Mouse (Mus musculus) heart, embryonic 15.5 days (tissue): ENCODE data around the gene Dusp1. TPM values are rescaled to one million over a fixed set of nuclear protein-coding genes. Genes with fewer than 3 reads are reported as not detected.

Source experiments
- ATAC-seq: fragments of 200-750 bp; cut with Nextera tagmentation; replicated peaks from 2 replicates; pipeline ENCODE4 v1.8.0; 2017; ENCODE audit warnings: low read depth, moderate TSS enrichment; ENCODE audit not compliant: insufficient number of reproducible peaks, insufficient read depth, low FRiP score
- H3K27ac ChIP-seq: fragments of 300-500 bp; sonication (generic); 2 replicates; pipeline ENCODE4 v1.5.1; 2015; ENCODE audit warnings: mild to moderate bottlenecking, inconsistent platforms
- H3K27me3 ChIP-seq: fragments of 300-500 bp; sonication (generic); 2 replicates; pipeline ENCODE4 v1.6.1; 2015; ENCODE audit warnings: inconsistent platforms
- H3K36me3 ChIP-seq: fragments of 300-500 bp; sonication (generic); 2 replicates; pipeline ENCODE4 v1.6.1; 2015; ENCODE audit warnings: mild to moderate bottlenecking, inconsistent platforms
- H3K4me1 ChIP-seq: fragments of 300-500 bp; sonication (generic); replicated peaks from 2 replicates; pipeline ENCODE4 v1.6.1; 2015; ENCODE audit warnings: inconsistent platforms
- H3K4me2 ChIP-seq: fragments of 300-500 bp; sonication (generic); 2 replicates; pipeline ENCODE4 v1.6.1; 2015; ENCODE audit warnings: inconsistent platforms, mild to moderate bottlenecking, moderate library complexity
- H3K4me3 ChIP-seq: fragments of 300-500 bp; sonication (generic); 2 replicates; pipeline ENCODE4 v1.5.1; 2015; ENCODE audit warnings: mild to moderate bottlenecking, inconsistent platforms
- H3K9ac ChIP-seq: fragments of 300-500 bp; sonication (generic); 2 replicates; pipeline ENCODE4 v1.6.1; 2015; ENCODE audit warnings: mild to moderate bottlenecking, inconsistent platforms
- H3K9me3 ChIP-seq: fragments of 300-500 bp; sonication (generic); replicated peaks from 2 replicates; pipeline ENCODE4 v1.6.1; 2016; ENCODE audit warnings: inconsistent platforms
- WGBS: fragments of 180-500 bp; shearing (Covaris S2); methylation state at CpG from one replicate; pipeline ENCODE4 v1.1.7; 2015; ENCODE audit warnings: mixed read lengths; 5-methylcytosine and 5-hydroxymethylcytosine counted together
- polyA plus RNA-seq: library from polyadenylated mRNA; unstranded; fragments of >200 nt; fragmentation: Nextera tagmentation; extraction: Ambion mirVana; gene quantifications from 2 replicates; pipeline ENCODE4 v1.2.1, GENCODE M21; 2015

The Dusp1 gene
- polyA plus RNA-seq, 1 experiment from 2014 or later, result 30.8 TPM

- no peak overlapping the region for H3K9ac ChIP-seq
Observed at GRCm38 (mm10) chr17:26510146-26511045, 51.5 kb downstream of the Dusp1 start.

GRCm38 (mm10) chr17:26508961-26509771 is 52.8 kb downstream of the Dusp1 start:
- peak; percentile 1; the same call in 1 of the 2 replicates for ATAC-seq
- H3K4me2 ChIP-seq, result peak overlapping the region; percentile 71
- no peaks in the 10 kb centered on the region for H3K9me3 ChIP-seq
- H3K27me3 ChIP-seq, result no peaks in the 10 kb centered on the region
- H3K4me1 ChIP-seq, result peaks cover 71% of the 10 kb centered on the region
- peak overlapping the region; percentile 62 for H3K9ac ChIP-seq
- peak overlapping the region; percentile 99 for H3K27ac ChIP-seq
- peaks cover 5% of the 10 kb centered on the region; the same call in 1 of the 2 replicates for H3K36me3 ChIP-seq
- peak overlapping the region; percentile 82 for H3K4me3 ChIP-seq
- 23% methylated on average over 25 of the region's 25 CpGs for WGBS

More at GRCm38 (mm10) chr17:26510146-26511045, 51.5 kb downstream of the Dusp1 start:
- H3K36me3 ChIP-seq, result peaks cover 5% of the 10 kb centered on the region; the same call in 1 of the 2 replicates
- no peaks in the 10 kb centered on the region for H3K9me3 ChIP-seq
- WGBS, result 80% methylated on average over 15 of the region's 15 CpGs
- H3K4me2 ChIP-seq, result no peak overlapping the region
- peak overlapping the region; percentile 99; the same call in 1 of the 2 replicates for H3K27ac ChIP-seq
- no peaks in the 10 kb centered on the region for H3K27me3 ChIP-seq
- peaks cover 67% of the 10 kb centered on the region for H3K4me1 ChIP-seq
- H3K4me3 ChIP-seq, result no peak overlapping the region
- ATAC-seq, result no peak

DNA sequence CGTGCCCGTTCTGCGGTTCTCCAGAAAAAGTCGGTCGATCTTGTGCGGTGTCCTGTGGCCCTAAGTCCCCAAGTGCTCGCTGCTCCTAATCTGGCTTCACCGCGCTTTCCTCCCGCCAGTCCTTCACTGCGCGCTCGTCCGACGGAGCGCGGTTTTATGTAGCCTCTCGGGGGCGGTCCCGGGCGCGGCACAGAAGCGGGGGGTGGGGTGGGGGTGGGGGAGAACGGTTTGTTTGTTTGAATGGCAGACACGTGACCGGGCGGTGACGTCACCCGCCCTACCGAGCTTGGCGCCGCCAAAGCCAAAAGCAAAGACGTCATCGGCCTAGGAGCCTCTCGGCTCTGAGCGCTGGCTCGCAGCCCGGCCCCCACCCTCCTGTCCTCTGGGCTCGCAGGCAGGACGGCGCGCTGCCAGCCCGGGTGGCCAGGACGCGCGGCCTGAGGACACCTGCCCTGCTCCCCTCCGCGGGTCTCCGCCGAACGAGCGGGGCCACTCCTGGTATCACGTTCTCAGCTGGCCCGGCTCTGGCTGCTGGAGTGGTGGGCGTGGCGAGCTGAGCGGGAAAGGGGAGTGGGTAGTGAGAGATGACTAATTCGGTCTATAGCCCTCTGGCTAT is 53.5 kb downstream of the Dusp1 start:
- under 1% methylated on average over 58 of the region's 58 CpGs for WGBS
- H3K4me1 ChIP-seq, result peaks cover 73% of the 10 kb centered on the region
- H3K4me2 ChIP-seq, result peak overlapping the region; percentile 71
- no peaks in the 10 kb centered on the region for H3K27me3 ChIP-seq
- peak overlapping the region; percentile 92 for H3K9ac ChIP-seq
- H3K9me3 ChIP-seq, result no peaks in the 10 kb centered on the region
- ATAC-seq, result peak; percentile 86
- H3K36me3 ChIP-seq, result peaks cover 5% of the 10 kb centered on the region; the same call in 1 of the 2 replicates
- H3K4me3 ChIP-seq, result peak overlapping the region; percentile 82
- peak overlapping the region; percentile 99 for H3K27ac ChIP-seq

- Histone ChIP-seq H3K36me3 (peaks cover 5% of the 10 kb centered on the region; the same call in 1 of the 2 replicates), H3K27ac (peak overlapping the region; percentile 99), H3K4me1 (peaks cover 71% of the 10 kb centered on the region), H3K9me3 (no peaks in the 10 kb centered on the region), H3K9ac (peak overlapping the region; percentile 92), H3K4me2 (peak overlapping the region; percentile 71), H3K4me3 (peak overlapping the region; percentile 82), H3K27me3 (no peaks in the 10 kb centered on the region)
- WGBS, result 0% methylated on average over 46 of the region's 46 CpGs
- ATAC-seq, result peak; percentile 74
Observed at GRCm38 (mm10) chr17:26507966-26508344, 54.0 kb downstream of the Dusp1 start.

- Histone ChIP-seq H3K4me1 (peaks cover 71% of the 10 kb centered on the region), H3K27me3 (no peaks in the 10 kb centered on the region), H3K9ac (peak overlapping the region; percentile 92), H3K4me2 (peak overlapping the region; percentile 71), H3K27ac (peak overlapping the region; percentile 99), H3K9me3 (no peaks in the 10 kb centered on the region), H3K4me3 (peak overlapping the region; percentile 82), H3K36me3 (peaks cover 5% of the 10 kb centered on the region; the same call in 1 of the 2 replicates)
- 12% methylated on average over 24 of the region's 24 CpGs for WGBS
- no peak for ATAC-seq
Observed at GRCm38 (mm10) chr17:26506997-26507871, 54.7 kb downstream of the Dusp1 start.

- 46% methylated on average over 14 of the region's 14 CpGs for WGBS
- H3K4me1 ChIP-seq, result peaks cover 63% of the 10 kb centered on the region
- ATAC-seq, result no peak
- peaks cover 5% of the 10 kb centered on the region; the same call in 1 of the 2 replicates for H3K36me3 ChIP-seq
- H3K27me3 ChIP-seq, result no peaks in the 10 kb centered on the region
- peak overlapping the region; percentile 99 for H3K27ac ChIP-seq
- no peaks in the 10 kb centered on the region for H3K9me3 ChIP-seq
- H3K4me2 ChIP-seq, result peak overlapping the region; percentile 71
- peak overlapping the region; percentile 92 for H3K9ac ChIP-seq
- H3K4me3 ChIP-seq, result peak overlapping the region; percentile 82
Observed at GRCm38 (mm10) chr17:26506031-26506641, 55.8 kb downstream of the Dusp1 start.

GRCm38 (mm10) chr17:26505181-26505581 is 56.7 kb downstream of the Dusp1 start:
- Histone ChIP-seq H3K27me3 (no peaks in the 10 kb centered on the region), H3K4me2 (peak overlapping the region; percentile 71), H3K4me3 (peak overlapping the region; percentile 82; the same call in 1 of the 2 replicates), H3K27ac (peak overlapping the region; percentile 99), H3K36me3 (peaks cover 5% of the 10 kb centered on the region; the same call in 1 of the 2 replicates), H3K9ac (0 out of 2 replicates have a peak overlapping the region, but pooled peaks have one; percentile 37), H3K9me3 (no peaks in the 10 kb centered on the region), H3K4me1 (peaks cover 56% of the 10 kb centered on the region)
- ATAC-seq, result no peak
- 73% methylated on average over 3 of the region's 3 CpGs for WGBS

- no peak for ATAC-seq
- peak overlapping the region; percentile 37 for H3K9ac ChIP-seq
- no peaks in the 10 kb centered on the region for H3K27me3 ChIP-seq
- 12% methylated on average over 11 of the region's 11 CpGs for WGBS
- H3K9me3 ChIP-seq, result no peaks in the 10 kb centered on the region
- H3K27ac ChIP-seq, result peak overlapping the region; percentile 99
- H3K36me3 ChIP-seq, result peaks cover 5% of the 10 kb centered on the region; the same call in 1 of the 2 replicates
- H3K4me3 ChIP-seq, result peak overlapping the region; percentile 28
- peaks cover 47% of the 10 kb centered on the region for H3K4me1 ChIP-seq
- peak overlapping the region; percentile 71 for H3K4me2 ChIP-seq
Observed at GRCm38 (mm10) chr17:26503981-26504671, 57.8 kb downstream of the Dusp1 start.

DNA sequence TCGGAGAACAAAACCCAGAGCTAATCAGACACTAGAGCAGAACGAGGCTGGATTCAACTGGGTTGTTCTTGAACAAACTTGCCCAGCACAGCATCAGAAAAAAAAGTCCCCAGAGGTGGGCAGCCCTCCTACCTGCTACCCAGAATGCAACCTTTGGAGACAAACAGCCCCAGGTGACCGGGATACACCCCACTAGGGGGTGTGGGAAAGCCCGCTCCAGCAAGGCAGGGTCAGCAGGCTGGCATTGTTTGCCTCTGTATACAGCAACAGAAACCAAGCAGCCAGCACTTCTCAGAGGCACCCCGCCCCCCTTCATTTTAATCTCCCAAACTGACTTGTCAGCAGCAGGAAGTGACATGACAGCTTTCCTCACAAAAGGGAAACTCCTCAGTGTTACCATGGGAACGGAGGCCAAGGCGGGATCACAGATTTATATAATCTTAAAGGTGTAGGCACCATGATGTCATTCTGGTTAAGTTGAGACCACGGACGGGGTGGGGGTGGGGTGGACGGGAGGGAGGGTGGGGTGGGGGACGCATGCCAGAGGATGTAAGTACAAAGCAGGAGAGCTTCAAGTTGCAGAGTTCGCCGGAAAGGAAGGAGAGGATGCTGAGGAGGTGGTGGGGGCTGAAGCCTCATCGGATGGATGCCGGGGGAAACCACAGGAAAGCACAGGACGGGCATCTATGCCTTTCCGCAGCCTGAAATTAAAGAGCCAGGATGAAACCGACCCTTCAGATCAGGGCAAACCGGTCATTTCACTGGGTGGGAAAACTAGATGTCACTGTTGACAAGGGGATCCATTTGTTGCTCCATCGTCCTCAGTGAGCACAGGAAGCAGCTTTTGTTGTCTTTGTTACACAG is 58.9 kb downstream of the Dusp1 start:
- Histone ChIP-seq H3K36me3 (peaks cover 5% of the 10 kb centered on the region; the same call in 1 of the 2 replicates), H3K9me3 (no peaks in the 10 kb centered on the region), H3K27ac (peak overlapping the region; percentile 99), H3K27me3 (no peaks in the 10 kb centered on the region), H3K4me2 (peak overlapping the region; percentile 71), H3K4me1 (peaks cover 55% of the 10 kb centered on the region), H3K4me3 (peak overlapping the region; percentile 28), H3K9ac (peak overlapping the region; percentile 29)
- peak; percentile 39 for ATAC-seq
- WGBS, result 6% methylated on average over 20 of the region's 20 CpGs
